Mouse (Mus musculus): ENCODE results near the gene Arl3.

- TF ChIP-seq TAL1 (IDR thresholded peaks at IDR 0.05; ENCODE audit: low read length) (no peak), GATA1 (IDR thresholded peaks at IDR 0.05; ENCODE audit: low read length) (no peak)
Observed at GRCm38 (mm10) chr19:46507806-46508205, 65.2 kb downstream of the Arl3 start.

Data from erythroblast, embryonic 14.5 days (primary cell).